Mouse (Mus musculus) hindbrain, embryonic 14.5 days (tissue): ENCODE measurements at regions not wholly inside any gene's neighbourhood (a gene's known extent, or its start where the extent isn't known, plus 50 kb on each side); places are given as distances from the start of the nearest gene placed in this dataset.

Experiments
- ATAC-seq: fragments of 200-750 bp; cut with Nextera tagmentation; 2 replicates; pipeline ENCODE4 v1.8.0; 2017; ENCODE audit warnings: moderate number of reproducible peaks, mild to moderate bottlenecking, moderate TSS enrichment, moderate library complexity; ENCODE audit not compliant: low FRiP score
- DNase-seq: peaks from one replicate; pipeline ENCODE4 v3.0.0-alpha.2; 2015; ENCODE audit warnings: low spot score
- H3K27ac ChIP-seq: fragments of 300-500 bp; sonication (generic); 2 replicates; pipeline ENCODE4 v1.5.1; 2014; ENCODE audit warnings: mild to moderate bottlenecking, moderate library complexity
- H3K27me3 ChIP-seq: fragments of 300-500 bp; sonication (generic); 2 replicates; pipeline ENCODE4 v1.6.1; 2014; ENCODE audit warnings: mild to moderate bottlenecking, low read length, mixed read lengths; ENCODE audit not compliant: control insufficient read depth, insufficient read depth
- H3K36me3 ChIP-seq: fragments of 300-500 bp; sonication (generic); replicated peaks from 2 replicates; pipeline ENCODE4 v1.6.1; 2014; ENCODE audit not compliant: control insufficient read depth, insufficient read depth
- H3K4me1 ChIP-seq: fragments of 300-500 bp; sonication (generic); replicated peaks from 2 replicates; pipeline ENCODE4 v1.6.1; 2014; ENCODE audit warnings: antibody characterized with exemption, low read length, mixed read lengths; ENCODE audit not compliant: control insufficient read depth, insufficient read depth
- H3K4me2 ChIP-seq: fragments of 300-500 bp; sonication (generic); replicated peaks from 2 replicates; pipeline ENCODE4 v1.6.1; 2014; ENCODE audit warnings: mild to moderate bottlenecking, moderate library complexity
- H3K4me3 ChIP-seq: fragments of 300-500 bp; sonication (generic); replicated peaks from 2 replicates; pipeline ENCODE4 v1.5.1; 2014; ENCODE audit warnings: mild to moderate bottlenecking, low read length
- H3K9ac ChIP-seq: fragments of 300-500 bp; sonication (generic); 2 replicates; pipeline ENCODE4 v1.6.1; 2014
- H3K9me3 ChIP-seq: fragments of 300-500 bp; sonication (generic); 2 replicates; pipeline ENCODE4 v1.6.1; 2016; ENCODE audit warnings: low read length; ENCODE audit not compliant: control insufficient read depth
- WGBS: fragments of 180-500 bp; shearing (Covaris S2); extraction: QIAGEN DNeasy Blood & Tissue Kit; methylation state at CpG from one replicate; pipeline ENCODE4 v1.1.7; 2014; 5-methylcytosine and 5-hydroxymethylcytosine counted together

- no peaks in the 10 kb centered on the region for H3K9me3 ChIP-seq
- H3K4me1 ChIP-seq = 0 out of 2 replicates have a peak, but pooled peaks cover 6% of the 10 kb centered on the region
- no peaks in the 10 kb centered on the region; the same call in 1 of the 2 replicates for H3K27me3 ChIP-seq
- ATAC-seq = no peak
- H3K4me2 ChIP-seq = no peak overlapping the region
- DNase-seq = no peak
- H3K27ac ChIP-seq = no peak overlapping the region
- 18% methylated on average over 10 of the region's 10 CpGs for WGBS
- no peak overlapping the region for H3K4me3 ChIP-seq
- H3K36me3 ChIP-seq = no peaks in the 10 kb centered on the region
- no peak overlapping the region for H3K9ac ChIP-seq
Observed at GRCm38 (mm10) chr7:115233850-115234436, 490.4 kb downstream of the Insc start.

- Histone ChIP-seq H3K27ac (no peak overlapping the region), H3K9ac (no peak overlapping the region), H3K27me3 (no peaks in the 10 kb centered on the region; the same call in 1 of the 2 replicates), H3K9me3 (no peaks in the 10 kb centered on the region), H3K4me2 (no peak overlapping the region), H3K4me3 (no peak overlapping the region), H3K4me1 (0 out of 2 replicates have a peak, but pooled peaks cover 6% of the 10 kb centered on the region), H3K36me3 (no peaks in the 10 kb centered on the region)
- no peak for DNase-seq
- 100% methylated on average over 1 of the region's 1 CpGs for WGBS
- ATAC-seq = no peak
Observed at GRCm38 (mm10) chr7:115237131-115237530, 493.6 kb downstream of the Insc start.

GRCm38 (mm10) chr7:115251591-115252369 lies 508.3 kb downstream of the Insc start:
- no peak overlapping the region for H3K9ac ChIP-seq
- DNase-seq (no peak), ATAC-seq (no peak)
- no peaks in the 10 kb centered on the region for H3K36me3 ChIP-seq
- H3K9me3 ChIP-seq = no peaks in the 10 kb centered on the region
- H3K27me3 ChIP-seq = no peaks in the 10 kb centered on the region
- no peak overlapping the region for H3K27ac ChIP-seq
- no peaks in the 10 kb centered on the region for H3K4me1 ChIP-seq
- H3K4me2 ChIP-seq = no peak overlapping the region
- no peak overlapping the region for H3K4me3 ChIP-seq
- WGBS = 93% methylated on average over 2 of the region's 2 CpGs

GRCm38 (mm10) chr7:115252370-115252750 lies 508.9 kb downstream of the Insc start:
- H3K9ac ChIP-seq = no peak overlapping the region
- H3K4me3 ChIP-seq = no peak overlapping the region
- ATAC-seq = no peak
- DNase-seq = no peak
- no peaks in the 10 kb centered on the region for H3K36me3 ChIP-seq
- no peaks in the 10 kb centered on the region for H3K27me3 ChIP-seq
- no peaks in the 10 kb centered on the region for H3K9me3 ChIP-seq
- 85% methylated on average over 2 of the region's 2 CpGs for WGBS
- no peak overlapping the region for H3K27ac ChIP-seq
- no peak overlapping the region for H3K4me2 ChIP-seq
- no peaks in the 10 kb centered on the region for H3K4me1 ChIP-seq

- Histone ChIP-seq H3K36me3 (no peaks in the 10 kb centered on the region), H3K9ac (no peak overlapping the region), H3K27ac (no peak overlapping the region), H3K4me2 (no peak overlapping the region), H3K4me1 (no peaks in the 10 kb centered on the region), H3K9me3 (no peaks in the 10 kb centered on the region), H3K4me3 (no peak overlapping the region), H3K27me3 (no peaks in the 10 kb centered on the region)
- DNase-seq (peak; percentile 30), ATAC-seq (no peak)
- 32% methylated on average over 3 of the region's 3 CpGs for WGBS
Observed at GRCm38 (mm10) chr7:115258626-115259025, 515.1 kb downstream of the Insc start.

- H3K27me3 ChIP-seq = no peaks in the 10 kb centered on the region
- H3K4me3 ChIP-seq = no peak overlapping the region
- no peaks in the 10 kb centered on the region for H3K4me1 ChIP-seq
- no peak overlapping the region for H3K27ac ChIP-seq
- H3K36me3 ChIP-seq = no peaks in the 10 kb centered on the region
- no peaks in the 10 kb centered on the region for H3K9me3 ChIP-seq
- H3K4me2 ChIP-seq = no peak overlapping the region
- no peak overlapping the region for H3K9ac ChIP-seq
- ATAC-seq (no peak), DNase-seq (no peak)
- WGBS = 91% methylated on average over 2 of the region's 2 CpGs
Observed at GRCm38 (mm10) chr7:115263082-115263481, 519.6 kb downstream of the Insc start.

- WGBS = 95% methylated on average over 4 of the region's 4 CpGs
- ATAC-seq = no peak
- no peak overlapping the region for H3K4me3 ChIP-seq
Observed at GRCm38 (mm10) chr7:115266141-115266540, 522.6 kb downstream of the Insc start.

GRCm38 (mm10) chr7:115270803-115271202 lies 527.3 kb downstream of the Insc start:
- 28% methylated on average over 2 of the region's 2 CpGs for WGBS
- no peak for ATAC-seq
- H3K36me3 ChIP-seq = no peaks in the 10 kb centered on the region
- no peak overlapping the region for H3K27ac ChIP-seq
- no peak overlapping the region for H3K9ac ChIP-seq
- H3K9me3 ChIP-seq = no peaks in the 10 kb centered on the region
- H3K27me3 ChIP-seq = no peaks in the 10 kb centered on the region
- no peaks in the 10 kb centered on the region for H3K4me1 ChIP-seq
- DNase-seq = no peak
- H3K4me2 ChIP-seq = no peak overlapping the region
- H3K4me3 ChIP-seq = no peak overlapping the region

More at GRCm38 (mm10) chr7:115266141-115266540, 522.6 kb downstream of the Insc start:
- Histone ChIP-seq H3K9me3 (no peaks in the 10 kb centered on the region), H3K27ac (no peak overlapping the region), H3K9ac (no peak overlapping the region), H3K27me3 (no peaks in the 10 kb centered on the region), H3K4me1 (no peaks in the 10 kb centered on the region), H3K4me2 (no peak overlapping the region), H3K36me3 (no peaks in the 10 kb centered on the region)
- DNase-seq = no peak

- Histone ChIP-seq H3K9ac (no peak overlapping the region), H3K27me3 (no peaks in the 10 kb centered on the region), H3K4me1 (no peaks in the 10 kb centered on the region), H3K27ac (no peak overlapping the region), H3K4me3 (no peak overlapping the region), H3K36me3 (no peaks in the 10 kb centered on the region), H3K9me3 (no peaks in the 10 kb centered on the region), H3K4me2 (no peak overlapping the region)
- ATAC-seq = no peak
- no peak for DNase-seq
- WGBS = 48% methylated on average over 3 of the region's 3 CpGs
Observed at GRCm38 (mm10) chr7:115274836-115275235, 531.3 kb downstream of the Insc start.
